Mouse (Mus musculus): ENCODE data around the gene Tsr2. TPM values are rescaled to one million over a fixed set of nuclear protein-coding genes. Genes with fewer than 3 reads are reported as not detected.

Gene Tsr2
- polyA plus RNA-seq, 1 experiment from 2014 or later, result 38.3 TPM

GRCm38 (mm10) chrX:151049661-151050215 lies 46.6 kb downstream of the Tsr2 start:
- H3K4me3 ChIP-seq (replicated peaks; ENCODE audit: low read length), result no peak overlapping the region
- no peak overlapping the region for H3K9ac ChIP-seq (replicated peaks; ENCODE audit: low read depth, low read length)
- H3K4me1 ChIP-seq (replicated peaks; ENCODE audit: control insufficient read depth, insufficient read depth, low read length), result peaks cover 23% of the 10 kb centered on the region
- H3K9me3 ChIP-seq (ENCODE audit: control insufficient read depth, low read length), result no peaks in the 10 kb centered on the region
- no peak overlapping the region for H3K27ac ChIP-seq (ENCODE audit: low read length)
- peak overlapping the region; percentile 56; the same call in 1 of the 2 replicates for H3K4me2 ChIP-seq (ENCODE audit: low read length)
- no peaks in the 10 kb centered on the region for H3K27me3 ChIP-seq (replicated peaks; ENCODE audit: control insufficient read depth, insufficient read depth, low read length)
- no peaks in the 10 kb centered on the region for H3K36me3 ChIP-seq (ENCODE audit: control insufficient read depth, insufficient read depth)
- ATAC-seq, result no peak
- 50% methylated on average over 8 of the region's 8 CpGs for WGBS

DNA sequence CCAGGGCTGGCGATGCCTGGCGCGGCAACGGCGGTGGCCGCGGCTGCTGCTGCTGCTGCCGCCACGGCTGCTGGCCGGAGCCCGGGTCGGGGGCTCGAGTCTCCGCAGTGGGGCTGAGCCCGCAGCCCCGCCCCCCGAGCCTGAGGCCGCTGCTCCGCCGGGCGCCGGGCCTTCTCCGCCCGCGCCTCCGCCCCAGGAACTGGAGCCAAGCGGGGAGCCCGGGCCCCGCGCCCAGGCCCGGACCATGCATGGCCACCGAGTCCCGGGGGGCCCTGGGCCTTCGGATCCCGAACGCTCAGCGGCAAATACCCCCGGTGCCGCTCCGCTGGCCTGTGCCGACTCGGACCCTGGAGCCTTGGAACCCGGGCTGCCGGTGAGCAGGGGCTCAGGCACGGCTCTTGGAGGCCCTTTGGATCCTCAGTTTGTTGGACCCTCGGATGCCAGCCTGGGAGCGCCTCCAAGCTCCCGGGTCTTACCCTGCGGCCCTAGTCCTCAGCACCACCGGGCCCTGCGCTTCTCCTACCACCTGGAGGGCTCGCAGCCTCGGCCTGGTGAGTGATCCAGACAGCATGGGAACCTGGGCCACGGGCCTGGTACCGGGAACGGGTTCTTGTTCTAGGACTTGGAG lies 48.8 kb downstream of the Tsr2 start:
- H3K4me1 ChIP-seq (replicated peaks; ENCODE audit: control insufficient read depth, insufficient read depth, low read length), result peaks cover 20% of the 10 kb centered on the region
- H3K4me2 ChIP-seq (ENCODE audit: low read length), result peak overlapping the region; percentile 56
- H3K9me3 ChIP-seq (ENCODE audit: control insufficient read depth, low read length), result no peaks in the 10 kb centered on the region
- H3K36me3 ChIP-seq (ENCODE audit: control insufficient read depth, insufficient read depth), result no peaks in the 10 kb centered on the region
- 19% methylated on average over 38 of the region's 56 CpGs for WGBS
- ATAC-seq, result peak; percentile 59
- H3K9ac ChIP-seq (replicated peaks; ENCODE audit: low read depth, low read length), result peak overlapping the region; percentile 62
- H3K4me3 ChIP-seq (replicated peaks; ENCODE audit: low read length), result peak overlapping the region; percentile 57
- H3K27ac ChIP-seq (ENCODE audit: low read length), result peak overlapping the region; percentile 92
- no peaks in the 10 kb centered on the region for H3K27me3 ChIP-seq (replicated peaks; ENCODE audit: control insufficient read depth, insufficient read depth, low read length)

GRCm38 (mm10) chrX:151046777-151047430 lies 49.4 kb downstream of the Tsr2 start:
- peak overlapping the region; percentile 62 for H3K9ac ChIP-seq (replicated peaks; ENCODE audit: low read depth, low read length)
- 28% methylated on average over 37 of the region's 62 CpGs for WGBS
- H3K27me3 ChIP-seq (replicated peaks; ENCODE audit: control insufficient read depth, insufficient read depth, low read length), result no peaks in the 10 kb centered on the region
- peak; percentile 91 for ATAC-seq
- peak overlapping the region; percentile 92 for H3K27ac ChIP-seq (ENCODE audit: low read length)
- H3K9me3 ChIP-seq (ENCODE audit: control insufficient read depth, low read length), result no peaks in the 10 kb centered on the region
- H3K4me2 ChIP-seq (ENCODE audit: low read length), result peak overlapping the region; percentile 56
- no peaks in the 10 kb centered on the region for H3K36me3 ChIP-seq (ENCODE audit: control insufficient read depth, insufficient read depth)
- H3K4me1 ChIP-seq (replicated peaks; ENCODE audit: control insufficient read depth, insufficient read depth, low read length), result peaks cover 20% of the 10 kb centered on the region
- H3K4me3 ChIP-seq (replicated peaks; ENCODE audit: low read length), result peak overlapping the region; percentile 57

DNA sequence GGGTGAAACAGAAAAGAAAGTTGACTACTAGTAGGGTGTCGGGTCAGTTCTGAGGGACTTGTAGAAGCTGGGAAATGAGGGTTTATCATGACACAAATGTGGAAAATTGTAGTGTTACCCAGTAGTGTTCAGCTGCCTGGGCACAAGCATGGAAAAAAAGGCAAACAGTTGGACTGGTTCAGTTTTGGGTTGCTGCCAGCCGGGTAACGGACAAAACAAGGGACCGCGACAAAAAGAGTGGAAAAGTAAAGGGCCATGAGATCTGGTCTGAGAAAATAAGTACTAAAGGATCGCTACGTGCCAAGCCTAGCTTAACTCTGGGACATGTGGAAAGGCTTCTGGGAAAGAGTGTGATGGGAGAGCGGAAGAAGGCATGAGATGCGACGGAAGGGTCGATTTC lies 50.0 kb downstream of the Tsr2 start:
- WGBS, result 32% methylated on average over 11 of the region's 11 CpGs
- H3K9me3 ChIP-seq (ENCODE audit: control insufficient read depth, low read length), result no peaks in the 10 kb centered on the region
- H3K4me2 ChIP-seq (ENCODE audit: low read length), result peak overlapping the region; percentile 56
- H3K4me1 ChIP-seq (replicated peaks; ENCODE audit: control insufficient read depth, insufficient read depth, low read length), result peaks cover 20% of the 10 kb centered on the region
- H3K27me3 ChIP-seq (replicated peaks; ENCODE audit: control insufficient read depth, insufficient read depth, low read length), result no peaks in the 10 kb centered on the region
- H3K36me3 ChIP-seq (ENCODE audit: control insufficient read depth, insufficient read depth), result no peaks in the 10 kb centered on the region
- peak overlapping the region; percentile 62 for H3K9ac ChIP-seq (replicated peaks; ENCODE audit: low read depth, low read length)
- peak overlapping the region; percentile 92 for H3K27ac ChIP-seq (ENCODE audit: low read length)
- peak overlapping the region; percentile 57 for H3K4me3 ChIP-seq (replicated peaks; ENCODE audit: low read length)
- ATAC-seq, result no peak

DNA sequence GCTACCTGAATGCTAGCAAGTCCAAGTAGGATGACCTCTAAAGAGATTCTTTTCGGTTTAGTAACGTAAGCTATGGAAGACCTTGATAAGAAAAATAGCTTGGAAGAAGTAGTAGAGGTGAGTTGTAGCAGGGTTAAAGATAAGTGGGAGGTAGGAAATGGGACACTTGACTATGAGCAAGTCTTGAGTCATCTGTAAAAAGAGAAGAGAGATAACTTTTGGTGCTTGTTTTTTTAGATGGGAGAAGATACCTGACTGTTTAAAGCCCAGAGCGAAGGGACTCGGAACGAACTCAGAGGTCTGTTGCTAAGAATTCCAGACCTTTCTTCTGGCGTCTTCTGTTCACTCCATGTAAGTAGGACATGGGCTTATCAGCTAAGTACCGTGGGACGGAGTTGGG lies 50.5 kb downstream of the Tsr2 start, which contains the start of gene Fgd1:
Gene Fgd1, plus strand, starts transcription at position 301 of the 400 bp plus-strand sequence.
- Histone ChIP-seq H3K27me3 (replicated peaks; ENCODE audit: control insufficient read depth, insufficient read depth, low read length) (no peaks in the 10 kb centered on the region), H3K4me1 (replicated peaks; ENCODE audit: control insufficient read depth, insufficient read depth, low read length) (peaks cover 20% of the 10 kb centered on the region), H3K9ac (replicated peaks; ENCODE audit: low read depth, low read length) (peak within 1 kb of the TSS; percentile 62), H3K4me2 (ENCODE audit: low read length) (peak within 1 kb of the TSS; percentile 56), H3K4me3 (replicated peaks; ENCODE audit: low read length) (peak within 1 kb of the TSS; percentile 57), H3K9me3 (ENCODE audit: control insufficient read depth, low read length) (no peaks in the 10 kb centered on the region), H3K27ac (ENCODE audit: low read length) (peak within 1 kb of the TSS; percentile 92), H3K36me3 (ENCODE audit: control insufficient read depth, insufficient read depth) (no peaks in the 10 kb centered on the region)
- ATAC-seq, result no peak
- 96% methylated on average over 8 of the region's 8 CpGs for WGBS

- H3K4me1 ChIP-seq (replicated peaks; ENCODE audit: control insufficient read depth, insufficient read depth, low read length), result no peaks in the 10 kb centered on the region
- H3K9me3 ChIP-seq (ENCODE audit: control insufficient read depth, low read length), result no peaks in the 10 kb centered on the region
- 51% methylated on average over 5 of the region's 5 CpGs for WGBS
- no peak overlapping the region for H3K9ac ChIP-seq (replicated peaks; ENCODE audit: low read depth, low read length)
- ATAC-seq, result no peak
- no peak overlapping the region for H3K27ac ChIP-seq (ENCODE audit: low read length)
- no peaks in the 10 kb centered on the region for H3K36me3 ChIP-seq (ENCODE audit: control insufficient read depth, insufficient read depth)
- no peak overlapping the region for H3K4me3 ChIP-seq (replicated peaks; ENCODE audit: low read length)
- H3K4me2 ChIP-seq (ENCODE audit: low read length), result no peak overlapping the region
- no peaks in the 10 kb centered on the region for H3K27me3 ChIP-seq (replicated peaks; ENCODE audit: control insufficient read depth, insufficient read depth, low read length)
Observed at GRCm38 (mm10) chrX:151041223-151041622, 55.1 kb downstream of the Tsr2 start.

Other genes with a start within 250 kb of the Tsr2 start
- 60.3 and 66.9 TPM in 2 replicates for gene Gnl3l, start 79.2 kb downstream of the Tsr2 start, polyA plus RNA-seq (2015; fragmentation: Nextera tagmentation; extraction: Ambion mirVana)
- 10.0 and 10.9 TPM in 2 replicates for gene Fgd1, start 50.4 kb downstream of the Tsr2 start, polyA plus RNA-seq (2015; fragmentation: Nextera tagmentation; extraction: Ambion mirVana)
- gene Wnk3, start 101.5 kb upstream of the Tsr2 start, polyA plus RNA-seq (2015; fragmentation: Nextera tagmentation; extraction: Ambion mirVana), result 13.8 and 17.0 TPM in 2 replicates
- gene Fam120c, start 247.6 kb upstream of the Tsr2 start, polyA plus RNA-seq (2015; fragmentation: Nextera tagmentation; extraction: Ambion mirVana), result 8.6 and 9.0 TPM in 2 replicates

Measured in forebrain, embryonic 16.5 days (tissue).